Mouse (Mus musculus): ENCODE measurements around the gene Gm10477.

DNA sequence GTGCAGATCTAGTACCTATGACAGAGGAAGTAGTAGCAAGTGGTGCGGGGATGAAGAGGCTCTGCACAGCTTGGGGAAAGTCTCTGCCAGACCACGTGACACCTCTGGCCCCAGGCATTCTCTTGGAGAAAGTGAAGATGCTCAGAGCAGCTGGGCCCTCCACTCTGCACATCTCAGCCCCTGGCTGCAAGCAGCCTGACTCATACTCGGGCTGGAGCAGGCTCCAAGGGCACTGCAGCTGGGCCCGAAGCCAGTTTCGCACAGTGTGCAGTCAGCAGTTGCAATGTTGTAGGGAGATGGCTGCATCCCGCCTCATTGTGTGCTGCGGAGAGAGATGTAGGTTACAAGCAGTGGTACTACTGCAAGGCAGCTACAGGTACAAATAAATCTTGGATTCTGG, 27.3 kb upstream of the Gm10477 start:
- TF ChIP-seq GATA1 (IDR thresholded peaks at IDR 0.05; ENCODE audit: borderline replicate concordance, low read length) (no peak), FLI1 (IDR thresholded peaks at IDR 0.05; ENCODE audit: low read length) (no peak)

Data from megakaryocyte, embryonic 14.5 days (primary cell).